Mouse (Mus musculus): Measurements from ENCODE around the gene Ddr1. TPM values are rescaled to one million over a fixed set of nuclear protein-coding genes. Genes with fewer than 3 reads are reported as not detected.

Gene Ddr1
- total RNA-seq, 2 experiments from 2014 or later = not detected

- peak; percentile 83 for ATAC-seq (replicated peaks; ENCODE audit: low FRiP score, poor library complexity, severe bottlenecking)
Measured at GRCm38 (mm10) chr17:35725286-35726232, 21.1 kb upstream of the Ddr1 start.

GRCm38 (mm10) chr17:35721676-35722075 is 17.3 kb upstream of the Ddr1 start:
- ATAC-seq (replicated peaks; ENCODE audit: low FRiP score, poor library complexity, severe bottlenecking) = no peak

GRCm38 (mm10) chr17:35720340-35720727 is 15.9 kb upstream of the Ddr1 start:
- ATAC-seq (replicated peaks; ENCODE audit: low FRiP score, poor library complexity, severe bottlenecking) = no peak

- ATAC-seq (replicated peaks; ENCODE audit: low FRiP score, poor library complexity, severe bottlenecking) = no peak
Measured at GRCm38 (mm10) chr17:35719616-35720339, 15.4 kb upstream of the Ddr1 start.

- no peak for ATAC-seq (replicated peaks; ENCODE audit: low FRiP score, poor library complexity, severe bottlenecking)
Measured at GRCm38 (mm10) chr17:35717080-35717479, 12.7 kb upstream of the Ddr1 start.

DNA sequence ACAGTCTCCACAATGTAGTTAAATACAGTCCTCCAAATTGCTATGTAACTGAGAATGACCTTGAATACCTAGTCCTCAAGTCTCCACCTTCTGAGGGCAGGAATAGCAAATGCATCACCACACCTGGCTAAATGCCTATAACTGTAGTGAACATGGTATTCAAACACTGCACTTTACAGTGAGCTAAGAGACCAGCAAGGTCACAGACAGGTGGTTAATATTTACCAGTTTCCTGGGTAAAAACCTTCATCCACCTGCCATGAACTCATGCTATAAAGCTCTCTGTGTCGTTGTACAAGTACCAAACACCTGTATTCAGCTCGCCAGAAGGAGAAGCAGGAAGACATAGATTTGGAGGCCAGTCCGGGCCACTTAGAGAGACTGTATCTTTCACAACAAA is 11.7 kb upstream of the Ddr1 start:
- ATAC-seq (replicated peaks; ENCODE audit: low FRiP score, poor library complexity, severe bottlenecking) = no peak

DNA sequence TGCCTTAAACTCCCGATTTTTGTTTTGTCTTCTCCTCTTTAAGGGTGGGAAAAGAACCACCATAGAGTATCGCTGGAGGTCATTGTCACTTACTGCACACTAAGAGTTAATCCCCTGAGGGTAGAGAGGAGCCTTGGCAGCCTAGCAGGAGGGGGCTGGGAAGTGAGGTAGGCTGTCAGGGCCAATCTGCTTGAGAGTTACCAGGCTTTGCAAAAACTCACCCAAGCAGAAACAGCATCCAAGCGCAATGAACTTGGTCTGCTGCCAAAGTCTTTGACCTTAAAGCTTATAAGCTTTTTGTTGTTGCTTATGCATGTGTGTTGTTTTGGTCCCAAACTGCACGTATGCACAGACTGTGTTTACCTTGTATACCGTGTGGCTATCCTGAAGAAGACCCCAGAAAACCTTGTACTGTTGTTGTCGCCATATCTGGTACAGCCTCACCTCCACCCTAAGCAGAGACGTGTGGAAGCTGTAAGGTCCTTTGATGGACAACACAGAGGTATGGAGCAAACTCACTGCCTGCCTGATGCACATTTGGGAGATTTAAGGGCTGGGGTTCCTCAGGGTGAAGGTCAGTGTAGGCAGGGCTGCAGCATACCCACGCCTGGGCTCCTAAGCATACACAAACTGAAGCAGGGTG is 6.4 kb upstream of the Ddr1 start:
- no peak for ATAC-seq (replicated peaks; ENCODE audit: low FRiP score, poor library complexity, severe bottlenecking)

- no peak for ATAC-seq (replicated peaks; ENCODE audit: low FRiP score, poor library complexity, severe bottlenecking)
Measured at GRCm38 (mm10) chr17:35708611-35709010, 4.2 kb upstream of the Ddr1 start.

- no peak for ATAC-seq (replicated peaks; ENCODE audit: low FRiP score, poor library complexity, severe bottlenecking)
Measured at GRCm38 (mm10) chr17:35707929-35708328, 3.5 kb upstream of the Ddr1 start.

GRCm38 (mm10) chr17:35705836-35706235 is 1.4 kb upstream of the Ddr1 start:
- ATAC-seq (replicated peaks; ENCODE audit: low FRiP score, poor library complexity, severe bottlenecking) = no peak

- no peak for ATAC-seq (replicated peaks; ENCODE audit: low FRiP score, poor library complexity, severe bottlenecking)
Measured at GRCm38 (mm10) chr17:35703751-35704271, 610 bp downstream of the Ddr1 start.

- ATAC-seq (replicated peaks; ENCODE audit: low FRiP score, poor library complexity, severe bottlenecking) = no peak
Measured at GRCm38 (mm10) chr17:35703065-35703464, 1.4 kb downstream of the Ddr1 start.

- no peak for ATAC-seq (replicated peaks; ENCODE audit: low FRiP score, poor library complexity, severe bottlenecking)
Measured at GRCm38 (mm10) chr17:35702605-35703004, 1.8 kb downstream of the Ddr1 start.

DNA sequence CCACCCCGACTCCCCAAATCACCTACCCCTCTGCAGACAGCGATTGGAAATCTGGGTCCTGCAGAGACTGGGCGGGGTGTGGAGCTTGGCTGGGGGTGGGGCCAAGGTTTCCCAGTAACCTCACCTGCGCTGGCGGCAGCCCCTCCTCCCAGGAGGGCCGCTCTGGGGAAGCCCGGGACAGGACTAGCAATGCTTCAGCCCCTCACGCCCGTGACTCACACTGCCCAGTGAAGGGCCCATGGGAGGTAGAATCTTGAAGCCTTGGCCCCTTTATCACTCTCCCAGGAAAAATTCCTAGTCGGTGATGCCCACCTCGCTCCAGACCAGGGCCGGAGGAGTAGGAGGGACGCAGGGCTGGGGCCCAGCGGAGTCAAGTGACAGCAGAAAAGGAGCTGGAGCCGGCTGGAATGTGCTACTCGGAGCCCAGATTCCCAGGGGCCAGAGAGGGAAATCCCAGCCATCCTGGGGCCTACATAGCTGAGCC is 2.4 kb downstream of the Ddr1 start:
- no peak for ATAC-seq (replicated peaks; ENCODE audit: low FRiP score, poor library complexity, severe bottlenecking)

DNA sequence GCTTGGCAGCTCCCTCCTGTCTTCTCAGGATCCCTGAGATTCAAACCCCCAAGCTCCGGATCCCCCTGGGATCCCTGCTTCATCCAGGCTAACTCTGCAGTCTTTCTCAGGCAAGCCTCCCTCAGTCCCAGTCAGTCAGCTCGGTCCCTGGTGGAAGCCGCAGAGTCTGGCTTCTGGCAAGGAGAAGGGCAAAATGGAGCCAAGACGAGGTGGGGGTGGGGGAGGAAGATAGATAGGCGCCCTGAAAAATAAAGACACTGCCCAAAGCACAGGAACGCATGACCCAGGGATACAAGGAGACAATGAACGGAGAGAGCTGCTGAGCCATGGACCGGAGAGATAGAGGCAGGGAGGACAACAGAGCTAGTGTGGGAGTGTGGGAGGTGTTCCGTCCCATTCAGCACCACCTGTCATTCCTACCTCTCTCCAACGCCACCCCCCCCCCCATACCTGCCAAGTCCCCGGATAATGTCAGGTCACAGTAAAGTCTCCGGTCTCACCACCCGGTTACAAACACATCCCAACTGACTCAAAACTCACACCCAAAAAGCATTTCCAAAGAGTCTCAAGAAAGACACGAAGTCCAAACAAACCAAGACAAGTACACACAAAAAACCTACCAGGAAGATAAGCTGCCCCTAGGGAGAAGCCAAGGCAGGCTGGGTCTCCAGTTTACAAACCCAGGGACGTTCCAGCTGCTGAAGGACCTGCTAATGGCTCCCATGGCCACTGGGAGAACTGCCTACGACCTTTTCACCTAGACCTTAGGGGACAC is 3.0 kb downstream of the Ddr1 start:
- ATAC-seq (replicated peaks; ENCODE audit: low FRiP score, poor library complexity, severe bottlenecking) = no peak

- no peak for ATAC-seq (replicated peaks; ENCODE audit: low FRiP score, poor library complexity, severe bottlenecking)
Measured at GRCm38 (mm10) chr17:35700371-35700961, 4.0 kb downstream of the Ddr1 start.

- 0 out of 2 replicates have a peak, but pooled peaks have one; percentile 28 for ATAC-seq (replicated peaks; ENCODE audit: low FRiP score, poor library complexity, severe bottlenecking)
Measured at GRCm38 (mm10) chr17:35699919-35700318, 4.5 kb downstream of the Ddr1 start.

DNA sequence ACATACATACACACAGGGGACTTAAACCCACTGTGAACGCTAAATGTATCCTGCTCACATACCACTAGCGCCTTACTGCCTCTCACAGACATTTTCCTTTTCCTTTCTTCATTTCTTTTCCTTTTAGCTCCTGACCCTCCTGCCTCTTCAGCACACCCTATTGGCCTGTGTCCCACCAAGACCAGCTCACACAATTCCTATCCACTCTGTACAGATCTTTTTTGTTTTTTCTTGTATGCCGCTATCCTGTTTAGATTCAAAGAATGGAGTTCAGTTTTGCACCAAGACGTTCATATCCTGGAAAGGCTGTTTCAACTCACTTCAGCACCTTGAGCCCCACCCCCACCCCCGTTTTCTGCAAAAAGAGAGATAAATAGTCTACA is 5.9 kb downstream of the Ddr1 start:
- no peak for ATAC-seq (replicated peaks; ENCODE audit: low FRiP score, poor library complexity, severe bottlenecking)

Measured in erythroblast, adult 5-6 weeks (primary cell).